Mouse (Mus musculus): ENCODE data around the gene 1500009L16Rik.

DNA sequence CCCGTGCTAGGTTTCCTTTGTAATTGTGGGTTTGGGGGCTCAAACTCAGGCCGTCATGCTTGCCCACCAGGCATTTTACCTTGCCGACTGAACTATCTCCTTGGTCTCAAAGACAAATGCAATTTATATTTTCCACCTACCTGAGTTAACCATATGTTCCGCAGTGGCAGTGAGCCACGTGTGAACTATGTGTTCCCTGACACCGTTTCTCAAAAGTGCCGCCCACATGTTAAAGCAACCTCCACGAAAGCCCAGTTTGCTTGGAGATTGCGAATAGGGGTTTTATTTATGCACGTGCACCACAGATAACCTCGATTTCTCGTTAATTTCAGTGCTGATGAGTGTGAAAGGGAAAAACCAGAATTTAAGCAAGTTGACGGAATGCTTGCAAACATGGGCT lies 36.1 kb downstream of the 1500009L16Rik start:
- TF ChIP-seq POLR2A (IDR thresholded peaks at IDR 0.05; ENCODE audit: insufficient read length, low read depth): no peak
- TF ChIP-seq TCF12 (IDR thresholded peaks at IDR 0.05; ENCODE audit: insufficient read depth, poor library complexity, severe bottlenecking): no peak
